10 mouse cellular contexts compared by ENCODE assay signal in the genomic region with DNA sequence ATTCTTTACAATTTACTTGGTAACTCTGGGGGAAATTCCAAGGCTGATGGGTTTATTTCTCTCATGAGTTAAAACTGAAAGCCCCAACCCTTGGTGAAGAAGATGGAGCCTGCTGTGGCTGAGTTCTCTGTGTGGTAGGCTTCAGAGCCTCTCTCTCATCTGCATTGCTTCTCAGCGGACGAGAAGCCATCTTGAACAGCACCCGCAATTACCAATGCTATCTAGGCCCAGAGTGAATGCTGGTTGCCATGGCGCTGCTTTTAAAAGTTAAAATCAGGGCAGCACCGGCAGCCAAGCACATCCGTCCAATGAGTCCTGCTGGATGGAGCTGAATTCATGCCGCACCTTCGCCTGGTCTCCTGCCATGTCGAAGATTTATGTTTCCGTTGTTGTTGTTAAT. TPM values are rescaled to one million over a fixed set of nuclear protein-coding genes. Genes with fewer than 3 reads are reported as not detected.
DNase-seq lines count a peak whose midpoint lies in the region; ATAC-seq lines count a peak whose summit lies in the region.
"Had no signal": no experiment of that assay in that cellular context is flagged by ENCODE, and none has a peak within 500 bp of the region (broad histone marks: within the 10 kb centered on the region; RNA-seq: fewer than 3 reads in every experiment).

No protein-coding gene starts in this region.

- H3K27ac ChIP-seq in limb, embryonic 13.5 days = no peak overlapping the region
- H3K27ac ChIP-seq in limb, embryonic 10.5 days = no peak overlapping the region
- H3K27ac ChIP-seq in forebrain, embryonic 14.5 days (ENCODE audit: low read depth, low read length) = no peak overlapping the region
- peak overlapping the region; percentile 70 for H3K27ac ChIP-seq in midbrain, embryonic 14.5 days (replicated peaks; ENCODE audit: low read depth, low read length)

- 72% methylated on average over 10 of the region's 10 CpGs for WGBS in limb, embryonic 13.5 days
- WGBS in limb, embryonic 10.5 days = 89% methylated on average over 10 of the region's 10 CpGs
- 64% methylated on average over 10 of the region's 10 CpGs for WGBS in forebrain, embryonic 14.5 days
- WGBS in midbrain, embryonic 14.5 days = 49% methylated on average over 10 of the region's 10 CpGs

- H3K27me3 ChIP-seq in limb, embryonic 13.5 days = no peaks in the 10 kb centered on the region
- H3K27me3 ChIP-seq in limb, embryonic 10.5 days (ENCODE audit: low read depth, poor library complexity, severe bottlenecking) = no peaks in the 10 kb centered on the region
- no peaks in the 10 kb centered on the region for H3K27me3 ChIP-seq in forebrain, embryonic 14.5 days (replicated peaks; ENCODE audit: control insufficient read depth, insufficient read depth, low read length)
- H3K27me3 ChIP-seq in midbrain, embryonic 14.5 days (ENCODE audit: control insufficient read depth, insufficient read depth, low read length) = no peaks in the 10 kb centered on the region

- 0 out of 2 replicates have a peak overlapping the region, but pooled peaks have one; percentile 9 for H3K4me2 ChIP-seq in limb, embryonic 13.5 days (replicated peaks)
- no peak overlapping the region for H3K4me2 ChIP-seq in forebrain, embryonic 14.5 days (ENCODE audit: low read length)
- H3K4me2 ChIP-seq in midbrain, embryonic 14.5 days (ENCODE audit: low read length) = peak overlapping the region; percentile 32

- DNase-seq in limb, embryonic 10.5 days (ENCODE audit: low spot score) = no peak
- peak; percentile 57 for DNase-seq in MN1 (ENCODE audit: low spot score)
- peak; percentile 47 for DNase-seq in forebrain, embryonic 14.5 days (ENCODE audit: low spot score)
- DNase-seq in midbrain, embryonic 14.5 days = peak; percentile 68
- DNase-seq in ovary, postnatal 36 days (ENCODE audit: low spot score) = no peak
- DNase-seq in kidney, postnatal 25 days = no peak
- DNase-seq: lung, adult 18-20 months had no signal

- no peaks in the 10 kb centered on the region for H3K36me3 ChIP-seq in limb, embryonic 13.5 days
- no peaks in the 10 kb centered on the region for H3K36me3 ChIP-seq in limb, embryonic 10.5 days
- no peaks in the 10 kb centered on the region for H3K36me3 ChIP-seq in forebrain, embryonic 14.5 days (ENCODE audit: control insufficient read depth, insufficient read depth, low read length)
- no peaks in the 10 kb centered on the region for H3K36me3 ChIP-seq in midbrain, embryonic 14.5 days (ENCODE audit: control insufficient read depth, insufficient read depth, low read length)

- peaks cover 3% of the 10 kb centered on the region; the same call in 1 of the 2 replicates for H3K9me3 ChIP-seq in limb, embryonic 13.5 days
- H3K9me3 ChIP-seq in limb, embryonic 10.5 days (replicated peaks) = peaks cover 2% of the 10 kb centered on the region; the same call in 1 of the 2 replicates
- no peaks in the 10 kb centered on the region for H3K9me3 ChIP-seq in forebrain, embryonic 14.5 days (replicated peaks; ENCODE audit: control insufficient read depth, low read length)
- no peaks in the 10 kb centered on the region for H3K9me3 ChIP-seq in midbrain, embryonic 14.5 days (ENCODE audit: control insufficient read depth, low read length)

- no peak overlapping the region for H3K9ac ChIP-seq in limb, embryonic 13.5 days
- H3K9ac ChIP-seq in forebrain, embryonic 14.5 days (ENCODE audit: low read length) = no peak overlapping the region
- no peak overlapping the region for H3K9ac ChIP-seq in midbrain, embryonic 14.5 days (replicated peaks; ENCODE audit: low read length)

- no peak overlapping the region for H3K4me3 ChIP-seq in limb, embryonic 13.5 days
- H3K4me3 ChIP-seq in limb, embryonic 10.5 days = no peak overlapping the region
- H3K4me3 ChIP-seq in forebrain, embryonic 14.5 days (ENCODE audit: low read depth, low read length) = no peak overlapping the region
- H3K4me3 ChIP-seq in midbrain, embryonic 14.5 days (replicated peaks; ENCODE audit: low read depth, low read length) = no peak overlapping the region

- peaks cover 20% of the 10 kb centered on the region for H3K4me1 ChIP-seq in limb, embryonic 13.5 days
- peaks cover 11% of the 10 kb centered on the region for H3K4me1 ChIP-seq in limb, embryonic 10.5 days
- no peaks in the 10 kb centered on the region for H3K4me1 ChIP-seq in forebrain, embryonic 14.5 days (ENCODE audit: control insufficient read depth, insufficient read depth, low read length)
- H3K4me1 ChIP-seq in midbrain, embryonic 14.5 days (ENCODE audit: control insufficient read depth, insufficient read depth, low read length) = peaks cover 18% of the 10 kb centered on the region

- ATAC-seq in limb, embryonic 13.5 days (ENCODE audit: low FRiP score, low read depth) = no peak
- ATAC-seq in forebrain, embryonic 14.5 days = peak; percentile 51
- ATAC-seq in midbrain, embryonic 14.5 days (ENCODE audit: low FRiP score, low TSS enrichment) = peak; percentile 54
- ATAC-seq in erythroblast, adult 5-6 weeks (replicated peaks; ENCODE audit: low FRiP score, poor library complexity, severe bottlenecking) = no peak
- ATAC-seq: inflammation-experienced regulatory T-cells, adult 6 months had no signal

RNA-seq across cellular contexts. Expression of a gene that starts 42.5 kb away (rescaled TPM):
- polyA plus RNA-seq in limb, embryonic 13.5 days (2015; fragmentation: Nextera tagmentation; extraction: Ambion mirVana) = 859 and 861 TPM in 2 replicates
- polyA plus RNA-seq in limb, embryonic 10.5 days (2016; fragmentation: Nextera tagmentation; extraction: Ambion mirVana) = 970 and 1,039 TPM in 2 replicates
- 534 and 557 TPM in 2 replicates for polyA plus RNA-seq in forebrain, embryonic 14.5 days (2014; fragmentation: Nextera tagmentation; extraction: Ambion mirVana)
- 527 and 572 TPM in 2 replicates for polyA plus RNA-seq in midbrain, embryonic 14.5 days (2014; fragmentation: Nextera tagmentation; extraction: Ambion mirVana)
- total RNA-seq in erythroblast, adult 5-6 weeks (2015; ENCODE audit: low replicate concordance) = 113 and 151 TPM in 2 replicates
- total RNA-seq in erythroblast, adult 5-6 weeks (2017; ENCODE audit: low replicate concordance) = 117 and 135 TPM in 2 replicates

Comparison
In these comparisons a context has a peak if more than half of its experiments do, and no peak if none do; other contexts are left out.
1. ATAC-seq: peak in forebrain, embryonic 14.5 days (single experiment) and midbrain, embryonic 14.5 days (single experiment); none in limb, embryonic 13.5 days (single experiment) and erythroblast, adult 5-6 weeks (single experiment).
2. DNase-seq: peak in MN1 (single experiment), forebrain, embryonic 14.5 days (single experiment) and midbrain, embryonic 14.5 days (single experiment); none in limb, embryonic 10.5 days (single experiment), ovary, postnatal 36 days (single experiment) and kidney, postnatal 25 days (0 of 2).